Mouse (Mus musculus): ENCODE measurements around the gene Qk. TPM values are rescaled to one million over a fixed set of nuclear protein-coding genes. Genes with fewer than 3 reads are reported as not detected.

Gene Qk
- polyA plus RNA-seq (2016; fragmentation: Nextera tagmentation; extraction: Ambion mirVana), result 46.8 and 52.4 TPM in 2 replicates

DNA sequence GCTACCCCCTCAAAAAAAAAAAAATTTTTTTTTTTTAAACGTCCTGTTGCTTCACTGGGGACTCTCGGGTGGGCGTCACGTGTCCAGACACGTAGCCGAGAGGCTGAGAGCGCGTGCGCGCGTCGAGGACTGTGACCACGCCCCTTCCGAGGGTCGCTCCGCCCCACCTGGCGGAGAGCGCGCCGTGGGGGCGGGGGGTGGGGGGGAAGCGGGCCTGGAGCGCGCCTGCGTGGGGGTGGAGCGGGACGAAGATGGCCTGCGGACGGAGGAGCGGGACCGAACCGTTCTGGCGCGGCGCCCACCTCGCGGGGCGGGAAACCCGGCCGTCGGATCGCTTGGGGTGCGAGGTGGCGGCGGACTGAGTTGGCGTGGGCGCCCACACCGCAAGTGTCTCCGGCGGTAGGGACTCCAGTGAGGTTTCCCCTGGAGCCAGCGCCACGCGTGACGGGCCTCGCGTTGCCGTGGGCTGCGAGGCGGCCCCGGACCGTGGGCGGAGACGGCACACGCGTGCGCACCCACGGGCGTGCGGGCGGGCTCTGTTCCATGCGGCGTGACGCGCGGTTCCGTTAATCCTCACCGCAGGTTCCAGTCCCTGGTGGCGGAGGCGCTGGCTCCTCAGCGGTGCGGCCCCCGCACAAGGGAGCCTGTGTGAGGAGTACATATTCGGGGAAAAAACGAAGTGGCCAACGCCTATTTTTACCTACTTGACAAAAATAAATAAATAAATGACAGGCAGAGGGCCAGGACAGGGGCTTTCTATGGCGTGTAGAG, at the start of gene Qk:
TSS of gene Qk (minus strand) at position 170 of the 771 bp plus-strand sequence.
- WGBS, result under 1% methylated on average over 86 of the region's 86 CpGs
- ATAC-seq (ENCODE audit: low FRiP score), result peak; percentile 84
- peak within 1 kb of the TSS; percentile 99 for H3K9ac ChIP-seq
- no peaks in the 10 kb centered on the region for H3K27me3 ChIP-seq
- H3K4me2 ChIP-seq (replicated peaks), result peak within 1 kb of the TSS; percentile 55
- H3K4me1 ChIP-seq, result peaks cover 23% of the 10 kb centered on the region
- H3K27ac ChIP-seq, result peak within 1 kb of the TSS; percentile 99
- no peaks in the 10 kb centered on the region for H3K36me3 ChIP-seq
- peak within 1 kb of the TSS; percentile 91 for H3K4me3 ChIP-seq
- H3K9me3 ChIP-seq (replicated peaks), result no peaks in the 10 kb centered on the region

DNA sequence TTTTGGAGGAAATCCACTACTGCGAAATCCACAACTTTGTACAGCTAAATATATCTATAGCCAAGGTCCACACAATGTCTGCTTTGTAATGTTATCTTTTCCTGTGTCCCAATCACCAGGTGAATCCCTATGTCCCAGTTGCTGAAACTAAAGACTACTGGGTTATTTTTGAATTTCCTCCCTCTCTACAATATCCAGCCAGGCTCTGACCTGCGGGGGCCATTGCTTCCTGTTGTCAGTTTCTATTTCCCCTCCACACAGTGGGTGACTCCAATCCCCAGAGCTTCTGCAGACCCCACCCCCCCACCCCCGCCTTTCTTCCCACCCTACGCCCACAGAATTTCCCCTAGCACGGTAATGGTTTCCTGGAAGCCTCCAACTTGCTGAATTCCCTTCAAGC, 47.4 kb upstream of the Qk start:
- WGBS, result 76% methylated on average over 5 of the region's 5 CpGs
- ATAC-seq (ENCODE audit: low FRiP score), result no peak
- no peaks in the 10 kb centered on the region for H3K9me3 ChIP-seq (replicated peaks)
- H3K27ac ChIP-seq, result no peak overlapping the region
- no peaks in the 10 kb centered on the region for H3K27me3 ChIP-seq
- H3K36me3 ChIP-seq, result no peaks in the 10 kb centered on the region
- H3K4me3 ChIP-seq, result no peak overlapping the region
- H3K4me1 ChIP-seq, result peaks cover 8% of the 10 kb centered on the region; the same call in 1 of the 2 replicates
- H3K4me2 ChIP-seq (replicated peaks), result no peak overlapping the region
- H3K9ac ChIP-seq, result no peak overlapping the region

DNA sequence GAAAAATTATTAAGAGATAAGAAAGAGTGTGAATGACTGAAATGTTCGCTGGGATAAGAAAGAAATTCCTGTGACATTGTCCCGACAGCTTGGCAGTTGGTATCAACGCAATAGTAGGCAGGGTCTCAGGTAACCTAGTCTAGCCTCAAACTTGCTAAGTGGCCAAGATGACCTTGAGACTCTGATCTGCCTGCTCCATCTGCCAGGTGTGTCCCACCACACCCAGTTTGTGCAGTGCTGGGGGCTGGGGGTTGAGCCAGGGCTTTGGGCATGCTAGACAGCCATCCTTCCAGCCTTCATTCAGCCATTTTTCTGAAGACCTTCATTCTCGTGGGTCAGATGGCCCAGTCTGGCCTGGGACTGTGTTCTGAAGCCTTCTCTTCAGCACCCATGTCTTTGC, 46.9 kb upstream of the Qk start:
- H3K4me2 ChIP-seq (replicated peaks), result no peak overlapping the region
- H3K36me3 ChIP-seq, result no peaks in the 10 kb centered on the region
- H3K27me3 ChIP-seq, result no peaks in the 10 kb centered on the region
- no peak overlapping the region for H3K9ac ChIP-seq
- 90% methylated on average over 4 of the region's 4 CpGs for WGBS
- ATAC-seq (ENCODE audit: low FRiP score), result no peak
- H3K4me3 ChIP-seq, result no peak overlapping the region
- H3K9me3 ChIP-seq (replicated peaks), result no peaks in the 10 kb centered on the region
- no peak overlapping the region for H3K27ac ChIP-seq
- peaks cover 8% of the 10 kb centered on the region; the same call in 1 of the 2 replicates for H3K4me1 ChIP-seq

DNA sequence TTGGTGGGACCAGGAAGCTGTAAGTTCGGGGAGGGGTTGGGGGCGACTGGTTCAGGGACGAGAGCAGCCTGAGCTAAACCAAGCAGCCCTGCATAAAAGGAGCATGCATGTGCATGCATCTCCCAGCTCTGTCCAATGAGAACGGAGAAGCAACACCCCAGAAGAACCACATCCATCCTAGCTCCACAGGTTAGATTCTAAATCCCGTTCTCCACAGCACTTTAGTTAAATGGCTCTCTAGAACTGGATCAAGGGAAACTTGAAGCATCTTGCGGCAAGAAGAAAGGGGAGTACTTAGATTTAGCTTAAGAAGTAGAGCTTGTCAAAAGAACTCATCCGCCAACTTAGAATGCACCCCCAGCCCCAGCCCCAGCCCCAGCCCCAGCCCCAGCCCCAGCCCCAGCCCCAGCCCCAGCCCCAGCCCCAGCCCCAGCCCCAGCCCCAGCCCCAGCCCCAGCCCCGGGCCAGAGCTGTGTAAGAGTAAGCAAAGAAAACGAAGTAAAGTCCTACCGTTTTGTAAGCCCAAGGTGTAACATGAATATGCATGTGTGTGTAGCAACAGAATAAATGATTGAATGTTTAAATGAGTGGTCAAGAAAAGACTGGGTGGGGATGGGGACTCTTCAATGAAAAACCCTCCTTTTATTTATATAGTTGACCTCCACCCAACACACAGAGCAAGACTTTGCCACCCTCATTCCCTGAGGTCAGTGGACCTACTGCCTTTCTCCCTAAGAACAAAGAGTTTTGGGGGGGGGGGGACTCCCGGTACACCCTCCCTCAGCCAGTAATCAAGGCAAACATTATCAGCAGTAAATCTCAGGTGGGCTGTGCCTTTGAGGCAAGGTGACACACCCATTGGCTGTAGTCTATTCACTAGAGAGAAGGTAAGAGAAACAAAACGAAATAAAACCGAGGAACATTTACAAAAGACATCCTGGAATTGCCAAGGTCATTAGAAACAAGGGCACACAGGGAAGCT, 46.1 kb upstream of the Qk start:
- Histone ChIP-seq H3K4me1 (peaks cover 6% of the 10 kb centered on the region; the same call in 1 of the 2 replicates), H3K4me2 (replicated peaks) (no peak overlapping the region), H3K27me3 (no peaks in the 10 kb centered on the region), H3K27ac (no peak overlapping the region; the same call in 1 of the 2 replicates), H3K9me3 (replicated peaks) (no peaks in the 10 kb centered on the region), H3K36me3 (no peaks in the 10 kb centered on the region), H3K4me3 (no peak overlapping the region), H3K9ac (no peak overlapping the region)
- 71% methylated on average over 13 of the region's 13 CpGs for WGBS
- ATAC-seq (ENCODE audit: low FRiP score), result no peak

DNA sequence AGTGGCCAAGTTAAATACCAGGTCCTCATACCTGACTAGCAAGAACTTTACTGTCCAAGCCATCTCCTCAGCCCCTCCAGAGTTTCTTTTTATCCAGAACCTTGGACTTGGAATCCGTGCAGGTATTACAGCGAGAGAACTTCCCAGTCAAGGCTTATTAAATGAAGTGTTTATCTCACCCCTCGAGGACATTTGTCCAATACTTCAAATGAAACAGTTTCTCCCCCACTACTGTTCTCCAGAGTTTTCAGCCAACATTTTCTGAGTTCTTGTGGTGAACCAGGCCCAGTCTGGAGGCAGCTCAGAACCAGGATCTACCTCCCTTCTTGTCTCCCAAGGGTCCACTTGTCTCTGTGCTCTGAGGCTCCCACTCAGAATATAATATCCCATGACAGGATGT, 43.5 kb upstream of the Qk start:
- H3K9me3 ChIP-seq (replicated peaks), result no peaks in the 10 kb centered on the region
- H3K4me1 ChIP-seq, result no peaks in the 10 kb centered on the region
- 92% methylated on average over 3 of the region's 3 CpGs for WGBS
- no peaks in the 10 kb centered on the region for H3K27me3 ChIP-seq
- no peak overlapping the region for H3K27ac ChIP-seq
- no peak for ATAC-seq (ENCODE audit: low FRiP score)
- H3K4me3 ChIP-seq, result no peak overlapping the region
- no peak overlapping the region for H3K9ac ChIP-seq
- no peak overlapping the region for H3K4me2 ChIP-seq (replicated peaks)
- H3K36me3 ChIP-seq, result no peaks in the 10 kb centered on the region

DNA sequence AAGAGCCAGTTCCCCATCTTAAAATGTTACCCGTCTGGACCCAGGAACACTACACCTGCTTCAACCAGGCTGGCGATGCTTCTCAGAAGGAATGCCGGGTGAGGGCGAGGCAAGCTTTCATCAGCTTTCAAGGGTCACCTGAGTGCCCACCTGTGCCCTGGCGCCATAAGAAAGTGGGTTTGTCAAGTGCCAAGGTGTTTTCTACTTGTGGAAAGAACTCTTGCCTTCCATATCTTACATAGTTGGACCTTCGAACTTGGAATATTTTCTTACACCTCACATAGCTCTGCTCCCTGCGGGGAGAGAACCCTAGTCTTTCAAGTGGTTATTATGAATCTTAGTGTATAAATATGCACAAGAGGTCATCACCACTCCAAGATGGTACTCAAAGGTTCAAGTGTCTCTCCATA, 42.2 kb upstream of the Qk start:
- H3K9me3 ChIP-seq (replicated peaks), result no peaks in the 10 kb centered on the region
- ATAC-seq (ENCODE audit: low FRiP score), result no peak
- no peaks in the 10 kb centered on the region for H3K27me3 ChIP-seq
- no peaks in the 10 kb centered on the region for H3K36me3 ChIP-seq
- H3K4me2 ChIP-seq (replicated peaks), result no peak overlapping the region
- H3K4me3 ChIP-seq, result no peak overlapping the region
- H3K9ac ChIP-seq, result no peak overlapping the region
- 0 out of 2 replicates have a peak, but pooled peaks cover 5% of the 10 kb centered on the region for H3K4me1 ChIP-seq
- H3K27ac ChIP-seq, result no peak overlapping the region
- 95% methylated on average over 7 of the region's 7 CpGs for WGBS

DNA sequence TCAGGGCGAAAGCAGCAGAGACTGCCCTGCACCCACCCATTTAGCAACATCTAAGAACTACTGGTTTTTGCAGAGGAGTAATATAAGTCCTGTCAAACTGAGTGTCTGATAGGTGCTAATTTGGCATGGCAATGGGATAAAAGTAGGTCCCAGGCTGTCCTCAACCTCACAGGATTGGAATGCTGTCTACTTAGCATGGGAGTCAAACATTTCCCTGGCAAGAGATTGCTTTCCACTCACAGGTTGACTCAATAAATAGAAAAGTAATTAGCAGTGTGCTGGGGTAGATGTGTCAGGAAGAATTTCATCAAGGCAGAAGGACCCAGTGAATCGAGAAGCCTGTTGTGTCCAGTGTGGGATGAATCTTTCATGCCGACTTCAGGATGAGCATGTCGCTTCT, 41.1 kb upstream of the Qk start:
- WGBS, result 77% methylated on average over 4 of the region's 4 CpGs
- ATAC-seq (ENCODE audit: low FRiP score), result no peak
- H3K36me3 ChIP-seq, result no peaks in the 10 kb centered on the region

DNA sequence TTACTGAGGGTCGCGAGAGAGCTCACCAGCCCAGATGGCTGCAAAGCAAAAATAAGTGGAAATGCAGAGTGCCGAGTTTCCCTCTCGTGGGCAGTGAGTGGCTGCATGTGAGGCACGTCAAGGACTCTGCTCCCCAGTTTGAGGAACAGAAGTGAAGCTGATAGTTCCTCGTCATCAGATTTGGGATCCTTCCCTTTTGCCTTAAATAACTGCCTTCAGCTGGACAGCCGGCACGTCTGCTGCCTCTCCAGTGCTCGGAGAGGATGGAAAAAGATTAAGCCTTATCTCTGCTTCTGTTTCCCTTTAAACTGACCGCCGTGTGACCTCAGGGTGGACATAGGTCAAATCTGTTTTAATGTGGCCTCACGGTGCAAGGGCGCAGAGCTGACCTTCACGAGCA, 39.8 kb upstream of the Qk start:
- Histone ChIP-seq H3K4me2 (replicated peaks) (no peak overlapping the region), H3K4me3 (no peak overlapping the region), H3K36me3 (no peaks in the 10 kb centered on the region), H3K9ac (no peak overlapping the region), H3K9me3 (replicated peaks) (no peaks in the 10 kb centered on the region), H3K27me3 (no peaks in the 10 kb centered on the region), H3K4me1 (peaks cover 18% of the 10 kb centered on the region), H3K27ac (no peak overlapping the region)
- ATAC-seq (ENCODE audit: low FRiP score), result no peak
- WGBS, result 75% methylated on average over 14 of the region's 14 CpGs

More for the DNA sequence above, 41.1 kb upstream of the Qk start:
- H3K9ac ChIP-seq, result no peak overlapping the region
- H3K4me2 ChIP-seq (replicated peaks), result no peak overlapping the region
- no peaks in the 10 kb centered on the region for H3K27me3 ChIP-seq
- no peak overlapping the region for H3K4me3 ChIP-seq
- no peaks in the 10 kb centered on the region for H3K9me3 ChIP-seq (replicated peaks)
- peaks cover 16% of the 10 kb centered on the region for H3K4me1 ChIP-seq
- no peak overlapping the region for H3K27ac ChIP-seq

DNA sequence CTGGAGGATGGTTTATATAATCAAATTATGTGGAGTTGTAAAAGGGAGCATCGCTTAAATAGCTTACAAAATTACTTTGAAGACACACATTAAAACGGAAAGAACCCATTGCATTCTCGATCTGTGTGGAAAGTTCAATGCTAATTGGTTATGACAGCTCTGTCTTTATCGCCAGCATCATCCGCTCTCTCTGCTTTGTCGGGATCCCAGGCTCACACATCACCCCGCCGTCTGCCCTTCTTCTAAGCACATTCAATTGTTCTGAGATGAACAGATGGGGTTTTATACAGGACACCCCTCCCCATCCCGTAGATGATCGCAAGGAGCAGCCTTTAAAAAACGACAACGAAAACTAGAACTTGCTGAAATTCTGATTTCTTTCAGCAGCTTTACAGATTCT, 37.7 kb upstream of the Qk start:
- Histone ChIP-seq H3K4me2 (replicated peaks) (no peak overlapping the region), H3K4me1 (peaks cover 18% of the 10 kb centered on the region), H3K9me3 (replicated peaks) (no peaks in the 10 kb centered on the region), H3K27me3 (no peaks in the 10 kb centered on the region), H3K36me3 (no peaks in the 10 kb centered on the region), H3K27ac (no peak overlapping the region), H3K4me3 (no peak overlapping the region), H3K9ac (no peak overlapping the region)
- WGBS, result 61% methylated on average over 12 of the region's 12 CpGs
- peak; percentile 61; the same call in 1 of the 2 replicates for ATAC-seq (ENCODE audit: low FRiP score)

DNA sequence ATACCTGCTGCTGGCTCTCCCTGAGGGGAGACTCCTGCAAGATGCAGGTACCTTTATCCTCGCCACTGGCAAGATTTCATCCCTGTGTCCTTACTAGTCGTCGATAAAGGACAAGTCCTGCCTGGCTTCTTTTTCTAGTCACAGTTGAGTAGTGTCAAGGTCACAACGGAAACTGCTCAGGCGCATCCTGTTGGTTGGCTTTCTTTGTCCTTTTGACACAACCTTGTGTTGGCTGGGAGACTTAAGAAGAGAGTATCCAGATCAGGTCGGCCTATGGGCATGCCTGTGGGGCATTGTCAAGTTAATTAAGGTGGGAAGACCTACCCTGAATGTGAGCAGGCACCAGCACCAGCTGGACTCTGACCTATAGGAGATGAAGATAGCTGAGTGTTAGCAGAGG, 36.6 kb upstream of the Qk start:
- no peak overlapping the region for H3K4me2 ChIP-seq (replicated peaks)
- H3K36me3 ChIP-seq, result no peaks in the 10 kb centered on the region
- no peaks in the 10 kb centered on the region for H3K27me3 ChIP-seq

DNA sequence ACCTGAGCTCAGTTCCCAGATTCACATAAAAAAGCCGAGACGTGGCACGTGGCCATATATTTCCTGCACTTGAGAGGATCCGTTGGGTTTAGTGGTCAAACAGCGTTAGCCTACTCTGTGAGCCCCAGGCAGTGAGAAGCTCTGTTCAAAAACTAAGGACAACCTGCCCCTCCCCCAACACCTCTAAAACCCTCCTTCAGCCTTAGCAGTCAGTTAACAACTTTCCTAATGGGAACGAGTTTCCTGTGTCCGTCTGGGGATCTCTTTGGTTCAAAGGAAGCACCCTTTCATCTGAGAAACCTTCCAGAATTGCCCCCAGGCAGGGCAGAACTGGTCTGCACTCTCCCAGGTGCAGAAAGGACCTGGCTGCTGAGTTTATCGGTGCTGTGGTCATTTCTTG, 36.1 kb upstream of the Qk start:
- Histone ChIP-seq H3K4me1 (peaks cover 18% of the 10 kb centered on the region), H3K9me3 (replicated peaks) (no peaks in the 10 kb centered on the region), H3K36me3 (no peaks in the 10 kb centered on the region), H3K27me3 (no peaks in the 10 kb centered on the region), H3K4me2 (replicated peaks) (no peak overlapping the region), H3K27ac (no peak overlapping the region), H3K9ac (no peak overlapping the region), H3K4me3 (no peak overlapping the region)
- no peak for ATAC-seq (ENCODE audit: low FRiP score)
- 49% methylated on average over 8 of the region's 8 CpGs for WGBS

More for the DNA sequence above, 36.6 kb upstream of the Qk start:
- peaks cover 18% of the 10 kb centered on the region for H3K4me1 ChIP-seq
- H3K9ac ChIP-seq, result no peak overlapping the region
- 56% methylated on average over 6 of the region's 6 CpGs for WGBS
- no peak for ATAC-seq (ENCODE audit: low FRiP score)
- H3K9me3 ChIP-seq (replicated peaks), result no peaks in the 10 kb centered on the region
- no peak overlapping the region for H3K27ac ChIP-seq
- no peak overlapping the region for H3K4me3 ChIP-seq

DNA sequence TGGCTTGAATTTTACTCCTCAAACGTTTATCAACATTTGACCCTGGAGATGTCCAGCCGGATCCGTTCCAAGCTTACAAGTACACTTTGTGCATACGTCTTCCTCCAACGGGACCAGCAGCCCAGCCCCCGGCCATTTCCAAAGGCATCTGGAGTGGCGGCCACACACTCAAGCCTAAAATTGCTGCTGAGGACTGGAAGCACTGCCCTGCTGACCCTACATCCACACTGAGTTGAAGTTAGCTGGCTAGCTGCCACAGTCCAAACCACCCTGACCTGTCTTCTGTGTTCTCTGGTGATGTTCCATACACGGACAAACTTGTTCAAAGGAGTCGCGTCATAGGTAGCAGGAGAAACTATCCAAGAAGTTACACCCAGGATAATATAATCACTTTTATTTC, 18.6 kb upstream of the Qk start:
- Histone ChIP-seq H3K9ac (no peak overlapping the region), H3K9me3 (replicated peaks) (no peaks in the 10 kb centered on the region), H3K36me3 (no peaks in the 10 kb centered on the region), H3K4me1 (peaks cover 27% of the 10 kb centered on the region), H3K4me2 (replicated peaks) (no peak overlapping the region), H3K27me3 (no peaks in the 10 kb centered on the region), H3K4me3 (no peak overlapping the region), H3K27ac (no peak overlapping the region)
- no peak for ATAC-seq (ENCODE audit: low FRiP score)
- WGBS, result 64% methylated on average over 10 of the region's 10 CpGs
